Mouse (Mus musculus): ENCODE data around the gene Klf9.

- no peak for TF ChIP-seq GATA1 (IDR thresholded peaks at IDR 0.05; ENCODE audit: low read length)
- TF ChIP-seq TAL1 (IDR thresholded peaks at IDR 0.05; ENCODE audit: low read length): no peak
Observed at GRCm38 (mm10) chr19:23106859-23107258, 34.2 kb upstream of the Klf9 start.
